Mouse (Mus musculus) liver, embryonic 14.5 days (tissue): ENCODE measurements around the gene Mark1. TPM values are rescaled to one million over a fixed set of nuclear protein-coding genes. Genes with fewer than 3 reads are reported as not detected.

Experiments used
- ATAC-seq: fragments of 200-750 bp; cut with Nextera tagmentation; 2 replicates; pipeline ENCODE4 v1.8.0; 2017; ENCODE audit warnings: moderate number of reproducible peaks, mild to moderate bottlenecking, moderate library complexity; ENCODE audit not compliant: insufficient read depth
- DNase-seq, 3 experiments: peaks; one replicate each; pipeline ENCODE4 v3.0.0-alpha.2; 2012 to 2013; ENCODE audit warnings: low read depth in 3 of 3, low spot score in 3 of 3
- H3K27ac ChIP-seq: fragments of 300-500 bp; sonication (generic); 2 replicates; pipeline ENCODE4 v1.5.1; 2014; ENCODE audit warnings: moderate library complexity, mild to moderate bottlenecking, control low read depth, inconsistent platforms
- H3K27me3 ChIP-seq: fragments of 300-500 bp; sonication (generic); 2 replicates; pipeline ENCODE4 v1.6.1; 2014; ENCODE audit warnings: mild to moderate bottlenecking, low read length, moderate library complexity; ENCODE audit not compliant: control insufficient read depth, insufficient read depth
- H3K36me3 ChIP-seq: fragments of 300-500 bp; sonication (generic); replicated peaks from 2 replicates; pipeline ENCODE4 v1.6.1; 2014; ENCODE audit warnings: low read depth; ENCODE audit not compliant: control insufficient read depth, insufficient read depth
- H3K4me1 ChIP-seq, 2 experiments: fragments of 200-500 bp in 1 of 2; fragments of 300-500 bp in 1 of 2; sonication (generic) in 1 of 2; replicated peaks; 2 replicates each; pipeline ENCODE4 v1.6.1; 2012 to 2014; ENCODE audit warnings: antibody characterized with exemption in 1 of 2, inconsistent platforms in 1 of 2, low read length in 1 of 2; ENCODE audit not compliant: control insufficient read depth in 2 of 2, insufficient read depth in 2 of 2
- H3K4me2 ChIP-seq: fragments of 300-500 bp; sonication (generic); 2 replicates; pipeline ENCODE4 v1.6.1; 2014; ENCODE audit warnings: low read depth, mild to moderate bottlenecking, control low read depth, moderate library complexity
- H3K4me3 ChIP-seq, 2 experiments: fragments of 200-500 bp in 1 of 2; fragments of 300-500 bp in 1 of 2; sonication (generic) in 1 of 2; 2 replicates each; pipeline ENCODE4 v1.5.1; 2012 to 2014; ENCODE audit warnings: low read depth in 2 of 2, low read length in 2 of 2, mild to moderate bottlenecking in 2 of 2, control low read depth in 1 of 2, inconsistent platforms in 1 of 2, moderate library complexity in 1 of 2; ENCODE audit not compliant: insufficient read depth in 1 of 2
- H3K9ac ChIP-seq: fragments of 300-500 bp; sonication (generic); replicated peaks from 2 replicates; pipeline ENCODE4 v1.6.1; 2014; ENCODE audit warnings: mild to moderate bottlenecking, control low read depth, moderate library complexity
- H3K9me3 ChIP-seq: fragments of 300-500 bp; sonication (generic); 2 replicates; pipeline ENCODE4 v1.6.1; 2016; ENCODE audit warnings: low read length, mixed read lengths; ENCODE audit not compliant: control insufficient read depth
- CTCF ChIP-seq: IDR thresholded peaks from 2 replicates; pipeline ENCODE4 v1.5.1; 2016; ENCODE audit warnings: antibody characterized with exemption, low read depth, control low read depth
- EP300 ChIP-seq: IDR thresholded peaks from 2 replicates; pipeline ENCODE4 v1.6.1; 2016; ENCODE audit warnings: antibody characterized with exemption, low read depth
- WGBS: fragments of 180-500 bp; shearing (Covaris S2); extraction: QIAGEN DNeasy Blood & Tissue Kit; methylation state at CpG from one replicate; pipeline ENCODE4 v1.1.7; 2014; ENCODE audit not compliant: insufficient replicate concordance; 5-methylcytosine and 5-hydroxymethylcytosine counted together
- polyA plus RNA-seq, 2 experiments: library from polyadenylated mRNA; depleted of rRNA in 1 of 2; stranded (reverse) in 1 of 2; unstranded in 1 of 2; fragments of >200 nt; fragmentation: Nextera tagmentation in 1 of 2; extraction: Ambion mirVana in 1 of 2; gene quantifications; 2 replicates each; pipeline versions ENCODE4 v1.2.1 to v1.2.3; 2012 to 2014

Gene Mark1
- polyA plus RNA-seq, 2 experiments = 0.09 to 0.67 TPM

DNA sequence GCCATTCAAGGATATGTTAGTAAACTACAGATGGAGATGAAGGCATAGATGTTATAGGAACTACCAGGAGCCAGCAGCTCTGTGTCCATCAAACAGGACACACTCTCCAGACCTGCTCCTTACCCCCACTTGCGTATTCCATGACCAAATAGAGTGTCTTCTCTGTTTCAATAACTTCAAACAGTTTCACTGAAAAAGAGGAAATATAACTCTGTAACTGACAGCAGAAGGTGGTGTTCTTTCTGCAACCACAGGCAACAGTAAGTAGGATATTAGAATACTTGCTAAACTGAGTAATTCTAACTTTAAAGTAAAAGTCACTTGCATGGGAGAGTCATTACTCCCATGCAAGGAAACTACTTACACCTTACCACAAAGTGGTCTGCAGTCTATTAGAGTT, 71.5 kb downstream of the Mark1 start:
- Histone ChIP-seq H3K36me3 (no peaks in the 10 kb centered on the region), H3K4me1 (peaks cover 13 to 19% of the 10 kb centered on the region in 2 experiments), H3K4me2 (no peak overlapping the region), H3K27ac (no peak overlapping the region), H3K27me3 (no peaks in the 10 kb centered on the region), H3K9ac (no peak overlapping the region; the same call in 1 of the 2 replicates), H3K9me3 (no peaks in the 10 kb centered on the region), H3K4me3 (no peak overlapping the region)
- TF ChIP-seq EP300 (no peak), CTCF (no peak)
- DNase-seq = no peak
- 68% methylated on average over 1 of the region's 1 CpGs for WGBS
- no peak for ATAC-seq

DNA sequence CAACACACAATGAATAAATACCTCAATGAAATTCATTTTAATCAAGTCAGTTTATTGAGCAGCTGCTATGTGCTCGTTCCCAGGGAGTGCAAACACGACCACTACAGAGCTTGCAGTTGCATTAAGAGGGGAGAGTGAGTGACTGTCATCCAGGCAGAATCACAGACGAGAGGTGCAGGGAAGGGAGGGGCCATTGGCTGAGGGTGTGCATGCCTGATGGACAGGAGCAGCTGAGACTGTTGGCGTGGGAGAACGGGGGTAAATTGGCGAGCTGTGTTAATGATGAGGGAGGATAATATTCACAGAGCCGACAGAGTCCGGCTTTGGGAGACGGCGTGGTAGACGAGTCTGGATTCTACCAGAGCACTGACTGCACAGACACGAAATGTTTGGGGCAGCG, 76.5 kb downstream of the Mark1 start:
- Histone ChIP-seq H3K4me3 (no peak overlapping the region), H3K9me3 (no peaks in the 10 kb centered on the region), H3K36me3 (no peaks in the 10 kb centered on the region), H3K4me2 (no peak overlapping the region), H3K9ac (no peak overlapping the region), H3K4me1 (peaks cover 2 to 5% of the 10 kb centered on the region in 2 experiments), H3K27ac (no peak overlapping the region), H3K27me3 (no peaks in the 10 kb centered on the region)
- 72% methylated on average over 13 of the region's 13 CpGs for WGBS
- ATAC-seq = no peak
- TF ChIP-seq EP300 = no peak
- no peak for TF ChIP-seq CTCF
- no peak for DNase-seq

DNA sequence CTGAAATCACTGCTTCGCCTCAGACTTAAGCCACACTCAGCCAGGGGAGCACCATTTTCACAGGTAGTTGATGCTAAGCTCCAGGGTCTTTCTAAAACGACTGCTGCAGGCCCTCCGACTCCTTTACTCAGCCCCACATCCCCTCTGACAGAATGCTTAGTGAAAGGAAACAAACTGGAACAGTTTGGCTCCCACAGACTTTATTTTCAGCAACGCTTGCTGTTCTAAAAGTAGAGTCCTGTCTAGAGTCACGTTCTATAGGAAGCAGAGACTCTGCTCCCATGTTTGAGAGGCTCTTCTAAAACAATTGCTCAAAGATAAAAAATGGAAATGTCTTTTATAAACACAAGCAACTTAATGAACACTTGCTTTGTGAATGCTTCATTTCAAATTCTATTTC, 79.3 kb downstream of the Mark1 start:
- no peak overlapping the region for H3K27ac ChIP-seq
- no peak overlapping the region for H3K4me2 ChIP-seq
- H3K27me3 ChIP-seq = no peaks in the 10 kb centered on the region
- no peak overlapping the region for H3K9ac ChIP-seq
- DNase-seq = no peak
- TF ChIP-seq EP300 (no peak), CTCF (no peak)
- no peaks in the 10 kb centered on the region for H3K9me3 ChIP-seq
- 55% methylated on average over 5 of the region's 5 CpGs for WGBS
- no peaks in the 10 kb centered on the region for H3K4me1 ChIP-seq
- ATAC-seq = no peak
- no peaks in the 10 kb centered on the region for H3K36me3 ChIP-seq
- H3K4me3 ChIP-seq = no peak overlapping the region

DNA sequence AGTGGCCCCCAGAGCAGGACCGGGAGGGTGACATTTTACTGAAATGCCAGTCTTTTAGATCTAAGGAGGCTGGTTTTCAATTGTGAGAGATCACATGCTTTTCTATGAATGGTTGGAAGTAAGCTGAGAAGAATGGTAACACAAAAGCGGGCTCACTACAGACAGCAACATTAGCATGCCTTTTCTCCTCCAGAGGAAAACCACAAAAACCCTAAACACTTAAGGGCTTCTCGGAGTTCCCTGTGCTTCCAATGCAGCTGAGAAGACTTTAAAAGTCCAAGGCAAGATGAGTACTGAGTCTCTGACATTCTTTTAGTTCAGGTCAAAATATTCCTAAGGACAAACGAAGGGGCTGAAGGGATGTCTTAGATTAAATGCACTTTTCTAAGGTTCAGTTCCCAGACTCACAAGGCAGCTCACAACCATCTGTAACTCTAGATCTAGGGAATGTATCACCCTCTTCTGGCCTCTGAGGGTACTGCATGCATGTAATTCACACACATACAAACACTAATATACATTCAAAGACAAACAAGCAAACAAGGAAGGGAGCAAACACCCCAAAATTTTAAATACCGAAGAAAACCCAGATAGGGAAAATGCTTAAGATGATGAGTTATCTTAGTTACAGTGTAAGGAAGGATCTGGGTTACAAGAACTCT, 81.0 kb downstream of the Mark1 start:
- no peaks in the 10 kb centered on the region for H3K27me3 ChIP-seq
- no peak overlapping the region for H3K9ac ChIP-seq
- ATAC-seq = no peak
- no peak for TF ChIP-seq EP300
- peak; percentile 54; the same call in 1 of the 2 replicates for TF ChIP-seq CTCF
- no peak overlapping the region for H3K4me2 ChIP-seq
- H3K36me3 ChIP-seq = no peaks in the 10 kb centered on the region
- H3K27ac ChIP-seq = no peak overlapping the region
- no peaks in the 10 kb centered on the region for H3K4me1 ChIP-seq
- H3K4me3 ChIP-seq = no peak overlapping the region
- DNase-seq = no peak
- no peaks in the 10 kb centered on the region for H3K9me3 ChIP-seq
- WGBS = 44% methylated on average over 5 of the region's 5 CpGs

DNA sequence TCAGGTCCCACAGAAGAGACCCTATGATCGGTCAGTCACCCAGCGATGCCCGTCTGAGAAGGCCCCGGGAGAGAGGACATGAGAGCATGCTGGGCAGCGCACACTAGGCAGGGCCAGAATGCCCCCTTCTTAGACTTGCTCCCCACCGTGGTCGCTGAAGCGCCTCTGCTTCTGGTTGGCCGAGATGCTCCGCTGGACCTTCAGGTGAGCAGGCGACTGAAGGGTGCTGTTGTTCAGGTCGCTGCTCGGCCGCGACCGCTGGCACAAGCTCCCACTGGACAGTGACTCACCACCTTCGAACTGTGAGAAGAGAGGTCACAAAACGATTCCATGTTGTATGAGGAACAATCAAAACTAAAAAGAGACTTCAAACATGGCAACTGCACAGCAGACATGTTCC, 87.0 kb downstream of the Mark1 start:
- ATAC-seq = no peak
- H3K4me2 ChIP-seq = no peak overlapping the region
- no peaks in the 10 kb centered on the region for H3K9me3 ChIP-seq
- H3K36me3 ChIP-seq = no peaks in the 10 kb centered on the region
- no peak for TF ChIP-seq EP300
- TF ChIP-seq CTCF = no peak
- no peaks in the 10 kb centered on the region for H3K27me3 ChIP-seq
- H3K9ac ChIP-seq = no peak overlapping the region
- no peaks in the 10 kb centered on the region for H3K4me1 ChIP-seq
- 85% methylated on average over 18 of the region's 18 CpGs for WGBS
- DNase-seq = no peak
- no peak overlapping the region for H3K27ac ChIP-seq
- H3K4me3 ChIP-seq = no peak overlapping the region
